Mouse (Mus musculus): ENCODE measurements at regions not wholly inside any gene's neighbourhood (a gene's known extent, or its start where the extent isn't known, plus 50 kb on each side); places are given as distances from the start of the nearest gene placed in this dataset.

- in situ Hi-C loops (cut with MboI, MseI) = no loop called here
These were observed 325.8 kb downstream of the Gpam start for GRCm38 (mm10) chr19:54801123-54801742.

- in situ Hi-C loops (cut with MboI, MseI) = loop anchor here in 1 of 2 experiments (10.0 to 25.0 kb wide), 2 partner anchors 62 to 1025 kb away; no protein-coding TSS in a partner anchor
These were observed 339.9 kb downstream of the Gpam start for GRCm38 (mm10) chr19:54787171-54787570.

GRCm38 (mm10) chr19:54783729-54784128 lies 343.3 kb downstream of the Gpam start:
- in situ Hi-C loops (cut with MboI, MseI) = loop anchor here in 1 of 2 experiments (10.0 to 25.0 kb wide), 2 partner anchors 59 to 1029 kb away; no protein-coding TSS in a partner anchor

- in situ Hi-C loops (cut with MboI, MseI) = no loop called here
These were observed 369.3 kb downstream of the Gpam start for GRCm38 (mm10) chr19:54757761-54758160.

GRCm38 (mm10) chr19:54756681-54757257 lies 370.3 kb downstream of the Gpam start:
- in situ Hi-C loops (cut with MboI, MseI) = no loop called here

GRCm38 (mm10) chr19:54755451-54755850 lies 371.6 kb downstream of the Gpam start:
- in situ Hi-C loops (cut with MboI, MseI) = no loop called here

GRCm38 (mm10) chr19:54733938-54734337 lies 393.1 kb downstream of the Gpam start:
- in situ Hi-C loops (cut with MboI, MseI) = no loop called here

GRCm38 (mm10) chr19:54731749-54732148 lies 395.3 kb downstream of the Gpam start:
- in situ Hi-C loops (cut with MboI, MseI) = no loop called here

GRCm38 (mm10) chr19:54731315-54731714 lies 395.7 kb downstream of the Gpam start:
- in situ Hi-C loops (cut with MboI, MseI) = no loop called here

- in situ Hi-C loops (cut with MboI, MseI) = no loop called here
These were observed 396.2 kb downstream of the Gpam start for GRCm38 (mm10) chr19:54730801-54731200.

- in situ Hi-C loops (cut with MboI, MseI) = no loop called here
These were observed 396.7 kb downstream of the Gpam start for GRCm38 (mm10) chr19:54730296-54730695.

- in situ Hi-C loops (cut with MboI, MseI) = loop anchor here (10.0 kb wide), 2 partner anchors 63 to 463 kb away; partner anchors contain the start of gene Tectb (in 1 of the 2)
These were observed 404.9 kb downstream of the Gpam start for GRCm38 (mm10) chr19:54722091-54722490.

- in situ Hi-C loops (cut with MboI, MseI) = loop anchor here in 1 of 2 experiments (10.0 kb wide), 1 partner anchor 287 kb away; no protein-coding TSS in a partner anchor
These were observed 429.6 kb downstream of the Gpam start for GRCm38 (mm10) chr19:54697411-54697810.

GRCm38 (mm10) chr19:54693714-54694113 lies 433.3 kb downstream of the Gpam start:
- in situ Hi-C loops (cut with MboI, MseI) = loop anchor here in 1 of 2 experiments (10.0 kb wide), 1 partner anchor 291 kb away; no protein-coding TSS in a partner anchor

GRCm38 (mm10) chr19:54693094-54693493 lies 433.9 kb downstream of the Gpam start:
- in situ Hi-C loops (cut with MboI, MseI) = loop anchor here in 1 of 2 experiments (10.0 kb wide), 1 partner anchor 292 kb away; no protein-coding TSS in a partner anchor

GRCm38 (mm10) chr19:54691861-54692260 lies 435.2 kb downstream of the Gpam start:
- in situ Hi-C loops (cut with MboI, MseI) = loop anchor here in 1 of 2 experiments (10.0 kb wide), 1 partner anchor 293 kb away; no protein-coding TSS in a partner anchor

- in situ Hi-C loops (cut with MboI, MseI) = no loop called here
These were observed 438.4 kb downstream of the Gpam start for GRCm38 (mm10) chr19:54688630-54689029.

GRCm38 (mm10) chr19:54685147-54685546 lies 441.9 kb downstream of the Gpam start:
- in situ Hi-C loops (cut with MboI, MseI) = no loop called here
